Mouse (Mus musculus): ENCODE measurements around the gene Ube3a. TPM values are rescaled to one million over a fixed set of nuclear protein-coding genes. Genes with fewer than 3 reads are reported as not detected.

Gene Ube3a
- total and polyA plus RNA-seq, 2 experiments from 2014 or later: 114 to 158 TPM

DNA sequence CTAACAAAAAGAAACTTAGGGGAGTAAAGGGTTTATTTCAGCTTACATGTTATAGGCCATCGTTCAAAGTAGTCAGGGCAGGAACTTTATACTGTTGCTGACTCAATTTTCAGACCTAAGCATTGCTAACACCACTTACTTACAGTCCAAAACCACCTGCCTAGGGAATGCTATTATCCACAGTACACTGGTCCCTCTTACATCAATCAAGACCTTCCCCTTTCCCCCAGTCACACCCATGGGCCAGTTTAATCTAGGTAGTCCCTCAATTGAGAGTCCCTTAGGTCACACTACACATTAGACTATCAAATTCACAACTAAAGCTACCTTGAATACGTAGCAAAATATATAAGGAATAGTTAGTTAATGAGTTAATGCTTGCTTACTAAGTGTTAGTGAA is 24.8 kb downstream of the Ube3a start:
- H3K27ac ChIP-seq (ENCODE audit: low read depth, low read length): no peak overlapping the region
- 97% methylated on average over 2 of the region's 2 CpGs for WGBS
- H3K27me3 ChIP-seq (ENCODE audit: insufficient read depth, low read length): no peaks in the 10 kb centered on the region
- H3K36me3 ChIP-seq (ENCODE audit: insufficient read depth, low read length): no peaks in the 10 kb centered on the region
- no peaks in the 10 kb centered on the region for H3K4me1 ChIP-seq (ENCODE audit: insufficient read depth, low read length)
- H3K4me2 ChIP-seq (ENCODE audit: low read depth, low read length, poor library complexity, severe bottlenecking): no peak overlapping the region
- no peak overlapping the region for H3K9ac ChIP-seq (replicated peaks; ENCODE audit: low read length, poor library complexity, severe bottlenecking)
- ATAC-seq (ENCODE audit: low FRiP score): no peak
- no peak overlapping the region for H3K4me3 ChIP-seq (ENCODE audit: low read depth, low read length)
- no peak for DNase-seq (ENCODE audit: low spot score)
- no peak for TF ChIP-seq CTCF (IDR thresholded peaks at IDR 0.05)
- no peaks in the 10 kb centered on the region for H3K9me3 ChIP-seq (ENCODE audit: low read length)

- no peak overlapping the region for H3K27ac ChIP-seq (ENCODE audit: low read depth, low read length)
- H3K9ac ChIP-seq (replicated peaks; ENCODE audit: low read length, poor library complexity, severe bottlenecking): no peak overlapping the region
- no peak overlapping the region for H3K4me2 ChIP-seq (ENCODE audit: low read depth, low read length, poor library complexity, severe bottlenecking)
- no peaks in the 10 kb centered on the region for H3K27me3 ChIP-seq (ENCODE audit: insufficient read depth, low read length)
- H3K4me1 ChIP-seq (ENCODE audit: insufficient read depth, low read length): no peaks in the 10 kb centered on the region
- no peaks in the 10 kb centered on the region for H3K36me3 ChIP-seq (ENCODE audit: insufficient read depth, low read length)
- no peak for TF ChIP-seq CTCF (IDR thresholded peaks at IDR 0.05)
- no peaks in the 10 kb centered on the region for H3K9me3 ChIP-seq (ENCODE audit: low read length)
- 85% methylated on average over 1 of the region's 1 CpGs for WGBS
- DNase-seq (ENCODE audit: low spot score) (no peak), ATAC-seq (ENCODE audit: low FRiP score) (no peak)
- no peak overlapping the region for H3K4me3 ChIP-seq (ENCODE audit: low read depth, low read length)
Measured at GRCm38 (mm10) chr7:59265538-59265937, 37.0 kb downstream of the Ube3a start.

- Histone ChIP-seq H3K9me3 (ENCODE audit: low read length) (no peaks in the 10 kb centered on the region), H3K36me3 (ENCODE audit: insufficient read depth, low read length) (peaks cover 6% of the 10 kb centered on the region; the same call in 1 of the 2 replicates), H3K27me3 (ENCODE audit: insufficient read depth, low read length) (no peaks in the 10 kb centered on the region), H3K4me3 (ENCODE audit: low read depth, low read length) (no peak overlapping the region), H3K4me2 (ENCODE audit: low read depth, low read length, poor library complexity, severe bottlenecking) (no peak overlapping the region), H3K4me1 (ENCODE audit: insufficient read depth, low read length) (no peaks in the 10 kb centered on the region), H3K27ac (ENCODE audit: low read depth, low read length) (no peak overlapping the region), H3K9ac (replicated peaks; ENCODE audit: low read length, poor library complexity, severe bottlenecking) (no peak overlapping the region)
- DNase-seq (ENCODE audit: low spot score): no peak
- 78% methylated on average over 4 of the region's 4 CpGs for whole genome bisulfite sequencing
- no peak for TF ChIP-seq CTCF (IDR thresholded peaks at IDR 0.05)
- ATAC-seq (ENCODE audit: low FRiP score): no peak
Measured at GRCm38 (mm10) chr7:59271775-59272174, 43.2 kb downstream of the Ube3a start.

- H3K4me2 ChIP-seq (ENCODE audit: low read depth, low read length, poor library complexity, severe bottlenecking): no peak overlapping the region
- DNase-seq (ENCODE audit: low spot score): no peak
- WGBS: 38% methylated on average over 1 of the region's 1 CpGs
- no peaks in the 10 kb centered on the region for H3K9me3 ChIP-seq (ENCODE audit: low read length)
- no peak overlapping the region for H3K9ac ChIP-seq (replicated peaks; ENCODE audit: low read length, poor library complexity, severe bottlenecking)
- no peak overlapping the region for H3K27ac ChIP-seq (ENCODE audit: low read depth, low read length)
- no peaks in the 10 kb centered on the region; the same call in 1 of the 2 replicates for H3K36me3 ChIP-seq (ENCODE audit: insufficient read depth, low read length)
- H3K4me3 ChIP-seq (ENCODE audit: low read depth, low read length): no peak overlapping the region
- H3K27me3 ChIP-seq (ENCODE audit: insufficient read depth, low read length): no peaks in the 10 kb centered on the region
- ATAC-seq (ENCODE audit: low FRiP score): no peak
- no peak for TF ChIP-seq CTCF (IDR thresholded peaks at IDR 0.05)
- no peaks in the 10 kb centered on the region for H3K4me1 ChIP-seq (ENCODE audit: insufficient read depth, low read length)
Measured at GRCm38 (mm10) chr7:59312576-59312975, 84.0 kb downstream of the Ube3a start.

DNA sequence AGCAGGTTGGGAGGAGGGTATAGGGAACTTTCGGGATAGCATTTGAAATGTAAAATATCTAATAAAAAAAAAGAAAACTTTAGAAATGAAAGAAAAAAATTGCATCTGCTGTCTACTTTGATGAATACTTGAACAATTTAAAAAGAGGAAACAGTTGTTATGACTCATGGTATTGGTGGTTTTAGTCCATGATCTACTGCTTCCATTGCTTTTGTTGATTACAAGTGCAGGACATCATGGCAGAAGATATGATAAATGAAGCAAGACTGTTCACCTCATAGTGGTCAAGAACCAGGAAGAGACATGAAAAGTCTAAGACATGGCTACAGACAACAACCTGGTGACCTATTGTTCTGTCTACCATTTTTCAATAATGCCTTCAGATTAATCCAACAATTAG is 94.2 kb downstream of the Ube3a start:
- TF ChIP-seq CTCF (IDR thresholded peaks at IDR 0.05): no peak
- no peaks in the 10 kb centered on the region for H3K27me3 ChIP-seq (ENCODE audit: insufficient read depth, low read length)
- H3K4me1 ChIP-seq (ENCODE audit: insufficient read depth, low read length): no peaks in the 10 kb centered on the region
- 92% methylated on average over 1 of the region's 1 CpGs for WGBS
- no peak overlapping the region for H3K27ac ChIP-seq (ENCODE audit: low read depth, low read length)
- ATAC-seq (ENCODE audit: low FRiP score) (no peak), DNase-seq (ENCODE audit: low spot score) (no peak)
- no peaks in the 10 kb centered on the region for H3K9me3 ChIP-seq (ENCODE audit: low read length)
- H3K9ac ChIP-seq (replicated peaks; ENCODE audit: low read length, poor library complexity, severe bottlenecking): no peak overlapping the region
- H3K4me2 ChIP-seq (ENCODE audit: low read depth, low read length, poor library complexity, severe bottlenecking): no peak overlapping the region
- H3K4me3 ChIP-seq (ENCODE audit: low read depth, low read length): no peak overlapping the region
- no peaks in the 10 kb centered on the region for H3K36me3 ChIP-seq (ENCODE audit: insufficient read depth, low read length)

All from midbrain, postnatal 0 days (tissue).